Mouse (Mus musculus) cortical plate, adult 2 months (tissue): ENCODE measurements around the gene Rpl28. TPM values are rescaled to one million over a fixed set of nuclear protein-coding genes. Genes with fewer than 3 reads are reported as not detected.

Experiments used
- H3K27ac ChIP-seq: fragments of 200-500 bp; 2 replicates; pipeline ENCODE4 v1.5.1; 2012; ENCODE audit warnings: low read length, control low read depth, inconsistent platforms; ENCODE audit not compliant: insufficient read depth
- H3K4me1 ChIP-seq: fragments of 200-500 bp; 2 replicates; pipeline ENCODE4 v1.6.1; 2011; ENCODE audit warnings: low read length; ENCODE audit not compliant: control insufficient read depth, insufficient read depth
- H3K4me3 ChIP-seq: fragments of 200-500 bp; 2 replicates; pipeline ENCODE4 v1.5.1; 2011; ENCODE audit warnings: mild to moderate bottlenecking, low read length, control low read depth; ENCODE audit not compliant: insufficient read depth
- CTCF ChIP-seq: fragments of 200-500 bp; IDR thresholded peaks from 2 replicates; pipeline ENCODE4 v1.5.1; 2011; ENCODE audit warnings: mild to moderate bottlenecking, control low read depth, low read length; ENCODE audit not compliant: insufficient read depth; ENCODE audit errors: extremely low read depth
- POLR2A ChIP-seq: fragments of 200-500 bp; IDR thresholded peaks from 2 replicates; pipeline ENCODE4 v1.6.1; 2011; ENCODE audit warnings: mild to moderate bottlenecking, low read length, control low read depth; ENCODE audit not compliant: insufficient read depth; ENCODE audit errors: extremely low read depth
- polyA plus RNA-seq: library from polyadenylated mRNA; depleted of rRNA; stranded (reverse); fragments of >200 nt; gene quantifications from 2 replicates; pipeline ENCODE4 v1.2.3, GENCODE M21; 2012; rRNA removed

Rpl28 gene
- polyA plus RNA-seq, 1 experiment: 257 TPM

DNA sequence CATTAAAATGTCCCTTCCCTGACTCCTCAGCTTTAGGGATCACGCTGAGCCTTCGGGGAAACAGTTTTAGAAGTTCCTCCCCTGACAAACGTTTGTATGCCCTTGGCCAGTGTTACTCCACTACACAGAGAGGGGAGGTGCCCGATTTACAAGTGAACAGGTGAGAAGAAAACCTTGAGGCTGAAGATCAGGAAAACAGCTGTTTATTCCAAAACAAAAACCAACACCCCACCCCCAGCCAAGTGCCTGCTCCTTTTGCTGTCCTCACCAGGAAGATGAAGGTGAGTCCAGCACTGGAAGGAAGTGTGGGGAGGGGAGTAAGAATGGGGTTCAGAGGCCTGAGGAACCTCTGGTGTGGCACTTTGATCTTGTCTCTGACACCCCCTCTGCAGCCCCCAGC, 32.7 kb downstream of the Rpl28 start:
- H3K27ac ChIP-seq: no peak overlapping the region
- TF ChIP-seq CTCF (no peak), POLR2A (no peak)
- H3K4me1 ChIP-seq: no peaks in the 10 kb centered on the region; the same call in 1 of the 2 replicates
- no peak overlapping the region for H3K4me3 ChIP-seq

DNA sequence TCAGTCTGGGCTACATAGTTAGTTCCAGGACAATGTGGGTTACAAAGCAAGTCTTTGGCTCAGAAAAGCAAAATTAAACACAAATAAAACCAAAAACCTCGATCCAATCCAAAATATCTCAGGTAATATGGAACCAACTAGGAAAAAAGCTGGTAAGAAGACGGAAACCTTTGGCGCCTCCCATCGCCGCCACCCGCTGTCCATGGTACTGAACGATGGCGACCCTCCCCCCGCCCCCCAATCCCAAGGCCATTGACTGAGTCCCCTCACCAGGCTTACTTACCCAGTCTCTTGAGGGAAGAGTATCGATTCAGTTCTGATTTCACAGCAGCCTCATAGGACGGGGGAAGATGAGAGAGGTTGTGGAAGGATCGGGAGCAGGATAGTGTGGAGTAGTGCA, 37.8 kb downstream of the Rpl28 start:
- H3K27ac ChIP-seq: no peak overlapping the region
- no peaks in the 10 kb centered on the region for H3K4me1 ChIP-seq
- TF ChIP-seq CTCF (no peak), POLR2A (no peak)
- no peak overlapping the region for H3K4me3 ChIP-seq

DNA sequence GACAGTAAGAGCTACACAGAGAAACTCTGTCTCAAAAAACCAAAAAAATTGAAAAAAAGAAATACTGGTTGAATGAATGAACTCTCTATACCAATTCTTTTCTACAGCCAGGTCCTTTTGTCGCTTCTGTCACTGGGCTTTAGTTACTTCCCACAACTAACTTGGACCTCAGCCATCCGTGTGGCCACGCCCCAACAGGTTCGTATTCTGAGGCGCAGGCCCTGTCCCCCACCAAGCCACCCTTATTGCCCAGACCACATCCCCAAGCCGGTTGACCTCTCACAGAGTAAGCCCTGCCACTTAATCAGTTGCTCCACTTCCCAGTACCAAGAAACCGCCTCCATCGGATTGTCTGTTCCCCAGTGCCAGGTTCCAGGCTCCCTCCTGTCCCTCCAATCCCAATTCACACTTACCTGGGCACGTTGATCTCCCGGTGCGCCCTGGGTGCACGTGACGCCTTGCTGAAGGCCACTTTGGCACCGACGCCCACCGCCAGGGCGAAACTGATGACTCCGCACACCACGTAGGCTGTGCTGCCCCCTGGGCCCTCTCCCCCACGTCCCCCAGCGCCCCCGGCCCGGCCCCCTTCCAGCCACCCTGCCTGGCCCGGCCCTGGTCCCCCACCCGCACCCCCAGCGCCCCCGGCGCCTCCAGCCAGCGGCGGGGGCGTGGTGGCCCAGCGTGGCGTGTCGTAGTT, 43.1 kb downstream of the Rpl28 start:
- Histone ChIP-seq H3K4me1 (peaks cover 3% of the 10 kb centered on the region; the same call in 1 of the 2 replicates), H3K4me3 (peak overlapping the region; percentile 21; the same call in 1 of the 2 replicates), H3K27ac (no peak overlapping the region)
- TF ChIP-seq POLR2A: no peak
- TF ChIP-seq CTCF: no peak

DNA sequence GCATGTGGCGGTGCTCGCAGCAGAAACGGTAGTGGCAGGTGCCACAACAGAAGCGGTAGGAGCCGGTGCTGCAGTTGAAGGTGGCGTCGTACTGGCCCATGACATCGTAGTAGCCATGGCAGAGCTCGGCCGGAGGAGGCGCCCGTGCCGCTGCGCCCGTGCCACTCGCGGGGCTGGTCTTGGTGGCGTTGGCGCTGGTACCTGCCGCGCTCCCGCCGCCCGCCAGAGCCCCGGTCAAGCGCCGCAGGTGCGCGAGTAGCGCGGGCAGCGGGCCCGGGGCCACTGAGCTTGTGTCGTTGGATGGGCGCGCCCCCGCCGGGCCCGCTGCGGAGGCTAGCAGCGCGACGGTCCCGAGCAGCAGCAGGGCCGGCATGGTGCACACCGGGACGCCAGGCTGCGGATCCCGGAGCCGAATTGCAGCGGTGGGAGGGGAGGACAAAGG, 43.7 kb downstream of the Rpl28 start:
- Histone ChIP-seq H3K27ac (no peak overlapping the region), H3K4me3 (peak overlapping the region; percentile 21; the same call in 1 of the 2 replicates), H3K4me1 (peaks cover 3% of the 10 kb centered on the region; the same call in 1 of the 2 replicates)
- TF ChIP-seq POLR2A: no peak
- 0 out of 2 replicates have a peak, but pooled peaks have one; percentile 17 for TF ChIP-seq CTCF

DNA sequence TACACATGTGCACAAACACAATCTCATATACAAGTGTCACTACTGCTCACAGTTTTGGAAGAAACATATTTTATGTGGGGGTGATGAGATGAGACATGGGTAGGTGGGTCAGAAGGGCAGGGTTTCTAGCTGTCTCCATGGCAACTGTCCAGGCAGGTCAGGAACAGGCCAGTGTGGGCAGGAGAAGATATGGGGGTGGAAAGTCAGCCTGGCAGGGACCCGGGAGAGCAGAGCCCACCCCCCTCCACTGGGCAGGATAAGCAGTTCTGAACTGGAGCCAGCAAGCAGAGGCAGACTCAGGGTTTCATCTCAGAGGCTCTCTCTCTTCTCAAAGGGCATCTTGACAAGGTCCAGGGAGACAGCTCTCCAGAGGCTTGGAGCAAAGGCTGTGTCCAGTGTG, 45.0 kb downstream of the Rpl28 start:
- peaks cover 3% of the 10 kb centered on the region; the same call in 1 of the 2 replicates for H3K4me1 ChIP-seq
- no peak overlapping the region for H3K27ac ChIP-seq
- TF ChIP-seq CTCF (no peak), POLR2A (no peak)
- H3K4me3 ChIP-seq: no peak overlapping the region

DNA sequence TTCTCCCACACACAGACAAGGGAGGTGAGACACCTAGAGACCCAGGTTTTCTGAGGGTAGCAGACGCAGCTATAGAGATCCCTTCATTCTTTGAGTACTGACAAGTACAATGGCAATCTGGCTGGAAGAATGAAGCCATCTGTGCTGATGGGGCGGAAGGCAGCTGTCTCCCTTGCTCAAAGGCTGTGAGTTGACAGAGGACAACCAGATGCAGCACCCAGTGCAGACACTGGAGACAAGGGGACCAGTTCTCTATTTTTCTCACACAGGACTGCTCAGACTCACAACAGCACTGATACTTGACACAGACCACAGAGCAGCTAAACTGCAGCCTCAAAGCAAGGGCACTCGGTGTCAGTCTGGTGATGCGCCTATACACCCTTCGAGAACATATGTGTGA, 49.4 kb downstream of the Rpl28 start:
- peak overlapping the region; percentile 97 for H3K4me3 ChIP-seq
- H3K4me1 ChIP-seq: peaks cover 2% of the 10 kb centered on the region; the same call in 1 of the 2 replicates
- peak overlapping the region; percentile 61; the same call in 1 of the 2 replicates for H3K27ac ChIP-seq
- TF ChIP-seq CTCF (no peak), POLR2A (no peak)

DNA sequence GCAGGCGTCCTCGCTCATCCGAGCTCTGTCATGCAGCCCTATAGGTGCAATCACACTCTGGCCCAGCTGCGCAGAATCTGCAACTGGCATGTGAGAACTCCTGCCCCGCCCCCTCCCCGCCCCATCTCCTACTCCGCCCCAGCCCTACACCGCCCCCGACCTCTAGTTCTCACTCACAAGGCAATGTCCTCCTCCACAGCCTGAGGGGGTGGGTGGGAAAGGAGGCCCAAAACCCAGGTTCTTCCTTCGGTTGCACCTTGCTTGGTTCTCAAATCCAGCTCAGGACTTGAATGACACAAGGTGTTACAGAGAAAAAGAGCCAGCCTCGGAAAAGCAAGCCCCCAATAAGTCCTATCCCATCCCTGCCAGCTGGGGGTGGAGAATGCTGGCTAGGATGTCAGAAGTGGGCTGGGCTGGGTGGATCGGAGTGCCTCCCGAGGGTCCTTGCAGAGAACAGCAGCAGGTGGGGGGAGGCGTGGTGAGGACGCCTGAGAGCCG, 50.0 kb downstream of the Rpl28 start:
- peaks cover 2% of the 10 kb centered on the region; the same call in 1 of the 2 replicates for H3K4me1 ChIP-seq
- peak overlapping the region; percentile 97 for H3K4me3 ChIP-seq
- TF ChIP-seq CTCF (no peak), POLR2A (0 out of 2 replicates have a peak, but pooled peaks have one; percentile 31)
- H3K27ac ChIP-seq: peak overlapping the region; percentile 98

DNA sequence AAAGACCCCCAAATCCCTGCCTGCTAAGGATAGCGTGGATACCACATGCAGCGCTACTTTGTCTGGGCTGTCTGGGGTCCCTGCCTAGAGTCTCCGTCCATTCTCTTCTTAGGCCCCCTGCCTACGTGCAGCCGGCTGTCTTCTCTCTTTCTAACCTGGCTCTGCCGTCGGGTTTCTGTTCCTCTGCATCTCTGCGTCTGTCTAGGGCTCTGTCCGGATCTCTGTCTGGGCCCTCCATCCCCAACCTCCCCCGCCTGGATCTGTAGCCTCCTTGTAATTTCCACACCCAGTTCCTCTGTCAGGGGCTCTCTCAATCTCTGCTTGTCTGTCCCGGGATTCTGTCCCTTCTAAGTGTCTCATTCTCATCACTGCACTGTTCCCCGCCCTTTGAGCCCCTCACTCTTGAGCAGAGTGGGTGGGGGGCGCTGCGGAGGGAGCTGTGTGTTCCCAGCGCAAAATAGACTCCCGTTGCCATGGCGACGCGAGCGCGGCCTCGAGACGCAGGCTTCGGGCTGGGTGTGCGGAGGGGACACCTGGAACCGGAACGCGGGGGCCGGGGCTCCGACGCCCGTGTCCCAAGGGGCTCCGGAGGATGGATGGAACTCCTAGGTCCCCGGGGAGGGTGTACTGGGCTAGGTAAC, 51.0 kb downstream of the Rpl28 start:
- TF ChIP-seq POLR2A: no peak; the same call in 1 of the 2 replicates
- TF ChIP-seq CTCF: no peak
- Histone ChIP-seq H3K4me3 (peak overlapping the region; percentile 97), H3K27ac (peak overlapping the region; percentile 98)

DNA sequence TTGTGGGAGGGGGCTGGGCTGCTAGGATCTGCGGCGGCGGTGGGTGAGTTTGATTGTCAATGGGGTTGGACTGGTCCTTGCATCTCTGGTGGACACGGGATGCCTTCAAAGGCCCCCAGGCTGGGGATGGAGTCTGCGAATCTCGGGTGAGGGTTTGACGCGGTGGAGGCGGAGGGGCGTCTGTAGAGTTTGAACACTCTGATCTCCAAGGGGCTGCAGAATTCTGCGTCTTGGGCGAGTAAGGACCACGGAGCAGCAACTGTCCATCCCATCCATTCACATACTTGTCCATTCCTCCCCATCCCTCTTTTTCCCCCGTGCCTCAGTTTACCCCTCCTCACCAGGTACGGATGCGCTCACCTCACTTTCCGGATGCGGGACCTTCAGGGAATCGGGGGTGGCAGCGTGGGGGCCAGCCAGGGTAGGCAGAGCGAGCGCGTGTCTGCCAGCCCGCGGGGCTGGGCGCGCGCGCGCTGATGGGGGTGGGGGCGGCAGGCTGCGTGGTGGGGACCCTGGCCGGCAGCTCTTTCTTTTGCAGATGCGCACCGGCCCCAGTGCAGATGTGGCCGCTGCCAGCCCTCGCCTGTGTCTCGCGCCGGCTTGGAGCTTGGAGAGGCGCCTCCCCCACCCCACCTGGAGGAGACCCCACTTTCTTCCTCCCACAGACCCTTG, 51.7 kb downstream of the Rpl28 start, which contains the start of gene Shisa7:
Gene Shisa7, minus strand, starts transcription at position 452 of the 672 bp plus-strand sequence.
- Histone ChIP-seq H3K4me1 (no peaks in the 10 kb centered on the region), H3K4me3 (peak within 1 kb of the TSS; percentile 97), H3K27ac (peak within 1 kb of the TSS; percentile 98)
- TF ChIP-seq CTCF: no peak
- TF ChIP-seq POLR2A: no peak; the same call in 1 of the 2 replicates

More for the DNA sequence above, 51.0 kb downstream of the Rpl28 start:
- no peaks in the 10 kb centered on the region for H3K4me1 ChIP-seq

Other genes with a start within 250 kb of the Rpl28 start
- gene Syt5, start 245.3 kb upstream of the Rpl28 start, polyA plus RNA-seq: 218 and 229 TPM in 2 replicates
- 1.0 and 1.6 TPM in 2 replicates for gene Ptprh, start 188.8 kb upstream of the Rpl28 start, polyA plus RNA-seq
- 29.0 and 31.5 TPM in 2 replicates for gene Tmem86b, start 161.5 kb upstream of the Rpl28 start, polyA plus RNA-seq
- gene Ppp6r1, start 133.9 kb upstream of the Rpl28 start, polyA plus RNA-seq: 143 and 145 TPM in 2 replicates
- gene Hspbp1, start 107.8 kb upstream of the Rpl28 start, polyA plus RNA-seq: 107 and 108 TPM in 2 replicates
- 305 and 330 TPM in 2 replicates for gene Brsk1, start 102.3 kb upstream of the Rpl28 start, polyA plus RNA-seq
- 0.09 TPM in 1 of 2 replicates, not detected in the other for gene Tmem150b, start 67.6 kb upstream of the Rpl28 start, polyA plus RNA-seq
- 60.1 and 66.9 TPM in 2 replicates for gene Kmt5c, start 52.8 kb upstream of the Rpl28 start, polyA plus RNA-seq
- 15.1 and 20.3 TPM in 2 replicates for gene Cox6b2, start 39.8 kb upstream of the Rpl28 start, polyA plus RNA-seq
- not detected in 2 replicates for gene Fam71e2, start 21.6 kb upstream of the Rpl28 start, polyA plus RNA-seq
- gene Il11, start 10.0 kb upstream of the Rpl28 start, polyA plus RNA-seq: 0.35 and 0.36 TPM in 2 replicates
- gene Tmem190, start 9.9 kb upstream of the Rpl28 start, polyA plus RNA-seq: not detected in 2 replicates
- gene Tmem238, start 3.2 kb upstream of the Rpl28 start, polyA plus RNA-seq: 4.6 and 4.9 TPM in 2 replicates
- gene Ube2s, start 19.7 kb downstream of the Rpl28 start, polyA plus RNA-seq: 177 and 181 TPM in 2 replicates
- 135 and 143 TPM in 2 replicates for gene Shisa7, start 51.8 kb downstream of the Rpl28 start, polyA plus RNA-seq
- 12.3 and 15.7 TPM in 2 replicates for gene Isoc2b, start 77.4 kb downstream of the Rpl28 start, polyA plus RNA-seq
- 11.7 and 11.8 TPM in 2 replicates for gene Isoc2a, start 84.3 kb downstream of the Rpl28 start, polyA plus RNA-seq
- 0.31 and 0.32 TPM in 2 replicates for gene Gm36210, start 113.6 kb downstream of the Rpl28 start, polyA plus RNA-seq
- 9.7 TPM in 2 replicates for gene Zfp628, start 122.3 kb downstream of the Rpl28 start, polyA plus RNA-seq
- 91.7 and 94.0 TPM in 2 replicates for gene Nat14, start 129.2 kb downstream of the Rpl28 start, polyA plus RNA-seq
- gene Ssc5d, start 132.9 kb downstream of the Rpl28 start, polyA plus RNA-seq: 3.8 and 4.1 TPM in 2 replicates
- gene Sbk2, start 171.5 kb downstream of the Rpl28 start, polyA plus RNA-seq: 0.32 and 0.48 TPM in 2 replicates
- 1.2 TPM in 2 replicates for gene Sbk3, start 178.3 kb downstream of the Rpl28 start, polyA plus RNA-seq
- 38.0 and 39.2 TPM in 2 replicates for gene Zfp579, start 203.3 kb downstream of the Rpl28 start, polyA plus RNA-seq
- 15.3 and 15.6 TPM in 2 replicates for gene Zfp524, start 221.5 kb downstream of the Rpl28 start, polyA plus RNA-seq
- gene Fiz1, start 221.8 kb downstream of the Rpl28 start, polyA plus RNA-seq: 21.5 TPM in 2 replicates
- not detected in 2 replicates for gene Gm44973, start 222.6 kb downstream of the Rpl28 start, polyA plus RNA-seq
- gene Zfp865, start 227.5 kb downstream of the Rpl28 start, polyA plus RNA-seq: 28.7 and 30.0 TPM in 2 replicates
- gene Ccdc106, start 227.7 kb downstream of the Rpl28 start, polyA plus RNA-seq: 68.6 and 70.2 TPM in 2 replicates
- not detected in 2 replicates for gene 4632433K11Rik, start 241.2 kb downstream of the Rpl28 start, polyA plus RNA-seq
- gene Zfp784, start 245.6 kb downstream of the Rpl28 start, polyA plus RNA-seq: 5.7 and 6.5 TPM in 2 replicates